Mouse (Mus musculus) liver, postnatal 0 days (tissue): ENCODE measurements around the gene Gm20696. TPM values are rescaled to one million over a fixed set of nuclear protein-coding genes. Genes with fewer than 3 reads are reported as not detected.

ENCODE experiments used
- ATAC-seq: fragments of 200-750 bp; cut with Nextera tagmentation; 2 replicates; pipeline ENCODE4 v1.8.0; 2017; ENCODE audit warnings: mild to moderate bottlenecking, moderate library complexity
- DNase-seq: peaks from one replicate; pipeline ENCODE4 v3.0.0-alpha.2; 2016
- H3K27ac ChIP-seq: fragments of 300-500 bp; sonication (generic); 2 replicates; pipeline ENCODE4 v1.5.1; 2014; ENCODE audit warnings: antibody characterized with exemption, moderate library complexity, mild to moderate bottlenecking, low read depth
- H3K27me3 ChIP-seq: fragments of 300-500 bp; sonication (generic); 2 replicates; pipeline ENCODE4 v1.6.1; 2014; ENCODE audit warnings: low read length, control low read depth, mixed read lengths; ENCODE audit not compliant: insufficient read depth
- H3K36me3 ChIP-seq: fragments of 300-500 bp; sonication (generic); replicated peaks from 2 replicates; pipeline ENCODE4 v1.6.1; 2014; ENCODE audit warnings: mild to moderate bottlenecking, control low read depth, low read length, moderate library complexity, mixed read lengths; ENCODE audit not compliant: insufficient read depth
- H3K4me1 ChIP-seq: fragments of 300-500 bp; sonication (generic); 2 replicates; pipeline ENCODE4 v1.6.1; 2014; ENCODE audit warnings: antibody characterized with exemption, mild to moderate bottlenecking, control low read depth; ENCODE audit not compliant: insufficient read depth
- H3K4me2 ChIP-seq: fragments of 300-500 bp; sonication (generic); 2 replicates; pipeline ENCODE4 v1.6.1; 2014; ENCODE audit warnings: low read depth, mild to moderate bottlenecking, low read length, moderate library complexity, mixed read lengths
- H3K4me3 ChIP-seq: fragments of 300-500 bp; sonication (generic); 2 replicates; pipeline ENCODE4 v1.5.1; 2014; ENCODE audit warnings: low read depth, low read length
- H3K9ac ChIP-seq: fragments of 300-500 bp; sonication (generic); replicated peaks from 2 replicates; pipeline ENCODE4 v1.6.1; 2014; ENCODE audit warnings: mild to moderate bottlenecking, moderate library complexity
- H3K9me3 ChIP-seq: fragments of 300-500 bp; sonication (generic); 2 replicates; pipeline ENCODE4 v1.6.1; 2016; ENCODE audit warnings: mild to moderate bottlenecking, control low read depth, low read length, mixed read lengths
- CTCF ChIP-seq: sonication (generic); IDR thresholded peaks from 2 replicates; pipeline ENCODE4 v1.5.1; 2016; ENCODE audit warnings: antibody characterized with exemption, low read depth
- EP300 ChIP-seq: IDR thresholded peaks from 2 replicates; pipeline ENCODE4 v1.6.1; 2016; ENCODE audit warnings: antibody characterized with exemption, low read depth, mild to moderate bottlenecking
- whole genome bisulfite sequencing: fragments of 180-500 bp; shearing (Covaris S2); extraction: QIAGEN DNeasy Blood & Tissue Kit; methylation state at CpG from one replicate; pipeline ENCODE4 v1.1.7; 2014; ENCODE audit not compliant: insufficient replicate concordance; 5-methylcytosine and 5-hydroxymethylcytosine counted together
- polyA plus RNA-seq: library from polyadenylated mRNA; unstranded; fragments of >200 nt; fragmentation: Nextera tagmentation; extraction: Ambion mirVana; gene quantifications from 2 replicates; pipeline ENCODE4 v1.2.1, GENCODE M21; 2015

The Gm20696 gene
- polyA plus RNA-seq, 1 experiment from 2014 or later: 1.2 TPM

- peak overlapping the region; percentile 57 for H3K4me2 ChIP-seq
- ATAC-seq: no peak
These were observed 391.0 kb downstream of the Gm20696 start for GRCm38 (mm10) chr6:99275381-99276296.

GRCm38 (mm10) chr6:99274667-99275066, 391.9 kb downstream of the Gm20696 start:
- H3K9ac ChIP-seq: no peak overlapping the region
- H3K4me3 ChIP-seq: no peak overlapping the region
- H3K9me3 ChIP-seq: no peaks in the 10 kb centered on the region
- peak; percentile 23; the same call in 1 of the 2 replicates for ATAC-seq
- no peaks in the 10 kb centered on the region for H3K27me3 ChIP-seq
- H3K4me1 ChIP-seq: peaks cover 19% of the 10 kb centered on the region
- no peaks in the 10 kb centered on the region; the same call in none of the 2 replicates for H3K36me3 ChIP-seq
- H3K4me2 ChIP-seq: no peak overlapping the region
- H3K27ac ChIP-seq: no peak overlapping the region
- TF ChIP-seq CTCF (no peak), EP300 (no peak)
- DNase-seq: no peak
- WGBS: 74% methylated on average over 5 of the region's 5 CpGs

More at GRCm38 (mm10) chr6:99275381-99276296, 391.0 kb downstream of the Gm20696 start:
- Histone ChIP-seq H3K4me3 (0 out of 2 replicates have a peak overlapping the region, but pooled peaks have one; percentile 6), H3K4me1 (peaks cover 19% of the 10 kb centered on the region), H3K27ac (no peak overlapping the region), H3K27me3 (no peaks in the 10 kb centered on the region), H3K9ac (0 out of 2 replicates have a peak overlapping the region, but pooled peaks have one; percentile 28), H3K36me3 (no peaks in the 10 kb centered on the region; the same call in none of the 2 replicates), H3K9me3 (no peaks in the 10 kb centered on the region)
- DNase-seq: no peak
- TF ChIP-seq EP300: no peak
- no peak for TF ChIP-seq CTCF
- 37% methylated on average over 21 of the region's 21 CpGs for WGBS

- Histone ChIP-seq H3K4me2 (no peak overlapping the region), H3K36me3 (no peaks in the 10 kb centered on the region; the same call in none of the 2 replicates), H3K4me1 (peaks cover 19% of the 10 kb centered on the region), H3K27ac (no peak overlapping the region), H3K9me3 (no peaks in the 10 kb centered on the region), H3K27me3 (no peaks in the 10 kb centered on the region), H3K4me3 (no peak overlapping the region), H3K9ac (no peak overlapping the region)
- TF ChIP-seq EP300 (no peak), CTCF (no peak)
- WGBS: 54% methylated on average over 6 of the region's 6 CpGs
- DNase-seq (no peak), ATAC-seq (no peak)
These were observed 392.4 kb downstream of the Gm20696 start for GRCm38 (mm10) chr6:99274222-99274621.

GRCm38 (mm10) chr6:99273177-99273576, 393.4 kb downstream of the Gm20696 start:
- 82% methylated on average over 5 of the region's 5 CpGs for WGBS
- Histone ChIP-seq H3K9me3 (no peaks in the 10 kb centered on the region), H3K36me3 (no peaks in the 10 kb centered on the region; the same call in none of the 2 replicates), H3K4me2 (no peak overlapping the region), H3K27me3 (no peaks in the 10 kb centered on the region), H3K4me1 (peaks cover 19% of the 10 kb centered on the region), H3K9ac (no peak overlapping the region), H3K27ac (no peak overlapping the region), H3K4me3 (no peak overlapping the region)
- no peak for ATAC-seq
- DNase-seq: no peak
- TF ChIP-seq EP300 (no peak), CTCF (no peak)

GRCm38 (mm10) chr6:99272174-99272573, 394.4 kb downstream of the Gm20696 start:
- no peak overlapping the region for H3K9ac ChIP-seq
- H3K27me3 ChIP-seq: no peaks in the 10 kb centered on the region
- no peak for ATAC-seq
- H3K36me3 ChIP-seq: no peaks in the 10 kb centered on the region; the same call in 1 of the 2 replicates
- H3K27ac ChIP-seq: no peak overlapping the region
- 55% methylated on average over 3 of the region's 3 CpGs for WGBS
- no peaks in the 10 kb centered on the region for H3K9me3 ChIP-seq
- peaks cover 18% of the 10 kb centered on the region for H3K4me1 ChIP-seq
- TF ChIP-seq CTCF (no peak), EP300 (no peak)
- no peak overlapping the region for H3K4me3 ChIP-seq
- no peak for DNase-seq
- no peak overlapping the region for H3K4me2 ChIP-seq

GRCm38 (mm10) chr6:99271741-99272140, 394.9 kb downstream of the Gm20696 start:
- DNase-seq (no peak), ATAC-seq (no peak)
- 67% methylated on average over 7 of the region's 7 CpGs for WGBS
- H3K4me3 ChIP-seq: no peak overlapping the region
- no peaks in the 10 kb centered on the region for H3K9me3 ChIP-seq
- H3K9ac ChIP-seq: no peak overlapping the region
- no peaks in the 10 kb centered on the region for H3K27me3 ChIP-seq
- H3K27ac ChIP-seq: no peak overlapping the region
- H3K4me2 ChIP-seq: no peak overlapping the region
- no peaks in the 10 kb centered on the region; the same call in 1 of the 2 replicates for H3K36me3 ChIP-seq
- no peak for TF ChIP-seq CTCF
- TF ChIP-seq EP300: no peak
- H3K4me1 ChIP-seq: peaks cover 17% of the 10 kb centered on the region
